Mouse (Mus musculus) hindbrain, embryonic 11.5 days (tissue): ENCODE results near the gene Fam168a. TPM values are rescaled to one million over a fixed set of nuclear protein-coding genes. Genes with fewer than 3 reads are reported as not detected.

Experiments
- ATAC-seq: fragments of 200-750 bp; cut with Nextera tagmentation; 2 replicates; pipeline ENCODE4 v1.8.0; 2017; ENCODE audit warnings: mild to moderate bottlenecking, moderate TSS enrichment, moderate library complexity; ENCODE audit not compliant: low FRiP score
- DNase-seq: peaks from one replicate; pipeline ENCODE4 v3.0.0-alpha.2; 2015; ENCODE audit warnings: low spot score
- H3K27ac ChIP-seq: fragments of 300-500 bp; sonication (generic); 2 replicates; pipeline ENCODE4 v1.5.1; 2014; ENCODE audit warnings: mild to moderate bottlenecking, low read depth, low read length
- H3K27me3 ChIP-seq: fragments of 300-500 bp; sonication (generic); 2 replicates; pipeline ENCODE4 v1.6.1; 2014; ENCODE audit warnings: mild to moderate bottlenecking, low read length, moderate library complexity, mixed read lengths; ENCODE audit not compliant: control insufficient read depth, insufficient read depth
- H3K36me3 ChIP-seq: fragments of 300-500 bp; sonication (generic); 2 replicates; pipeline ENCODE4 v1.6.1; 2014; ENCODE audit warnings: mild to moderate bottlenecking, low read length, moderate library complexity, mixed read lengths; ENCODE audit not compliant: control insufficient read depth, insufficient read depth
- H3K4me1 ChIP-seq: fragments of 300-500 bp; sonication (generic); replicated peaks from 2 replicates; pipeline ENCODE4 v1.6.1; 2014; ENCODE audit warnings: low read length, mixed read lengths; ENCODE audit not compliant: control insufficient read depth, insufficient read depth
- H3K4me2 ChIP-seq: fragments of 300-500 bp; sonication (generic); replicated peaks from 2 replicates; pipeline ENCODE4 v1.6.1; 2014; ENCODE audit warnings: mild to moderate bottlenecking, low read depth, low read length
- H3K4me3 ChIP-seq: fragments of 300-500 bp; sonication (generic); 2 replicates; pipeline ENCODE4 v1.5.1; 2014; ENCODE audit warnings: low read depth, low read length
- H3K9ac ChIP-seq: fragments of 300-500 bp; sonication (generic); 2 replicates; pipeline ENCODE4 v1.6.1; 2014; ENCODE audit warnings: low read depth, low read length
- H3K9me3 ChIP-seq: fragments of 300-500 bp; sonication (generic); 2 replicates; pipeline ENCODE4 v1.6.1; 2016; ENCODE audit warnings: low read length; ENCODE audit not compliant: control insufficient read depth
- WGBS: fragments of 180-500 bp; shearing (Covaris S2); extraction: QIAGEN DNeasy Blood & Tissue Kit; methylation state at CpG from one replicate; pipeline ENCODE4 v1.1.7; 2014; 5-methylcytosine and 5-hydroxymethylcytosine counted together
- polyA plus RNA-seq: library from polyadenylated mRNA; unstranded; fragments of >200 nt; fragmentation: Nextera tagmentation; extraction: Ambion mirVana; gene quantifications from 2 replicates; pipeline ENCODE4 v1.2.1, GENCODE M21; 2014

Fam168a gene
- polyA plus RNA-seq, 1 experiment from 2014 or later, result 48.4 TPM

GRCm38 (mm10) chr7:100854861-100855260 is 148.4 kb downstream of the Fam168a start:
- H3K9ac ChIP-seq, result no peak overlapping the region
- H3K36me3 ChIP-seq, result no peaks in the 10 kb centered on the region
- H3K27me3 ChIP-seq, result no peaks in the 10 kb centered on the region
- ATAC-seq (no peak), DNase-seq (no peak)
- no peaks in the 10 kb centered on the region for H3K9me3 ChIP-seq
- H3K4me3 ChIP-seq, result no peak overlapping the region
- H3K4me1 ChIP-seq, result no peaks in the 10 kb centered on the region
- no peak overlapping the region for H3K27ac ChIP-seq
- 76% methylated on average over 5 of the region's 5 CpGs for WGBS
- H3K4me2 ChIP-seq, result no peak overlapping the region

- WGBS, result 54% methylated on average over 4 of the region's 4 CpGs
- H3K9ac ChIP-seq, result no peak overlapping the region
- ATAC-seq (no peak), DNase-seq (no peak)
- no peak overlapping the region for H3K27ac ChIP-seq
- no peak overlapping the region for H3K4me2 ChIP-seq
- no peaks in the 10 kb centered on the region for H3K36me3 ChIP-seq
- H3K4me1 ChIP-seq, result no peaks in the 10 kb centered on the region
- no peak overlapping the region for H3K4me3 ChIP-seq
- no peaks in the 10 kb centered on the region for H3K27me3 ChIP-seq
- H3K9me3 ChIP-seq, result no peaks in the 10 kb centered on the region
These were observed 148.9 kb downstream of the Fam168a start for GRCm38 (mm10) chr7:100855300-100855699.

- Histone ChIP-seq H3K9ac (no peak overlapping the region), H3K4me2 (no peak overlapping the region), H3K27ac (no peak overlapping the region), H3K9me3 (no peaks in the 10 kb centered on the region), H3K36me3 (no peaks in the 10 kb centered on the region), H3K4me3 (no peak overlapping the region), H3K4me1 (no peaks in the 10 kb centered on the region), H3K27me3 (no peaks in the 10 kb centered on the region)
- ATAC-seq (no peak), DNase-seq (no peak)
- 82% methylated on average over 5 of the region's 5 CpGs for WGBS
These were observed 149.5 kb downstream of the Fam168a start for GRCm38 (mm10) chr7:100855795-100856573.

DNA sequence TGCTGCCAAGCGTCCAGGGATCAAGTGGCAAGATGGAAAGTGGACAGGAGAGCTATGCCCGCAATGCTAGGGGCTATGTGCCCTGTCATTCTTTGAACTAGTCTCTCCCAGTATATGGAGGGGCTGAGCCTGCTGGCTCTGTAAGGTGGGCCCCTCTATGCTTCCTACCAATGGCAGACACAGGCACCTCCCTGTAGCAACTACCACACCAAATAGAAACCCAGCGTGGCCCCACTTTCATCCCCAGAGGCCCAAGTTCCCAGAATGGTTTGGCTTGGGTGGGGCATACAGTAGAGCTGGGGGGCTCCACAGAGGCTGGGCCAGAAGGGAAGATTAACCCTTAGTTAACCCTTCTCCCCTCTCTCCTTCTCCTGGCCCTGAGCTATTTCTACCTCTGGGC is 154.0 kb downstream of the Fam168a start:
- 83% methylated on average over 3 of the region's 3 CpGs for WGBS

GRCm38 (mm10) chr7:100861209-100861608 is 154.8 kb downstream of the Fam168a start:
- Histone ChIP-seq H3K4me3 (no peak overlapping the region), H3K4me1 (0 out of 2 replicates have a peak, but pooled peaks cover 2% of the 10 kb centered on the region), H3K9me3 (no peaks in the 10 kb centered on the region), H3K27me3 (no peaks in the 10 kb centered on the region), H3K27ac (no peak overlapping the region), H3K36me3 (no peaks in the 10 kb centered on the region), H3K4me2 (no peak overlapping the region), H3K9ac (no peak overlapping the region)
- DNase-seq (no peak), ATAC-seq (no peak)
- 92% methylated on average over 5 of the region's 5 CpGs for WGBS

More for the DNA sequence above, 154.0 kb downstream of the Fam168a start:
- no peak overlapping the region for H3K4me2 ChIP-seq
- ATAC-seq (no peak), DNase-seq (no peak)
- no peaks in the 10 kb centered on the region for H3K27me3 ChIP-seq
- no peak overlapping the region for H3K27ac ChIP-seq
- no peaks in the 10 kb centered on the region for H3K36me3 ChIP-seq
- H3K4me1 ChIP-seq, result 0 out of 2 replicates have a peak, but pooled peaks cover 2% of the 10 kb centered on the region
- no peak overlapping the region for H3K9ac ChIP-seq
- no peaks in the 10 kb centered on the region for H3K9me3 ChIP-seq
- H3K4me3 ChIP-seq, result no peak overlapping the region

GRCm38 (mm10) chr7:100862353-100862752 is 155.9 kb downstream of the Fam168a start:
- Histone ChIP-seq H3K9ac (peak overlapping the region; percentile 71; the same call in 1 of the 2 replicates), H3K36me3 (no peaks in the 10 kb centered on the region), H3K4me3 (peak overlapping the region; percentile 61), H3K4me1 (0 out of 2 replicates have a peak, but pooled peaks cover 2% of the 10 kb centered on the region), H3K27ac (no peak overlapping the region), H3K9me3 (no peaks in the 10 kb centered on the region), H3K27me3 (no peaks in the 10 kb centered on the region), H3K4me2 (peak overlapping the region; percentile 72)
- DNase-seq (no peak), ATAC-seq (peak; percentile 6; the same call in 1 of the 2 replicates)
- 5% methylated on average over 4 of the region's 4 CpGs for WGBS

GRCm38 (mm10) chr7:100862828-100863638 is 156.6 kb downstream of the Fam168a start, which contains the start of gene Relt:
Gene Relt (minus strand): TSS chr7:100863446.
- ATAC-seq (peak; percentile 94), DNase-seq (peak; percentile 99)
- WGBS, result under 1% methylated on average over 91 of the region's 91 CpGs
- H3K4me3 ChIP-seq, result peak within 1 kb of the TSS; percentile 61
- H3K9ac ChIP-seq, result peak within 1 kb of the TSS; percentile 71
- no peaks in the 10 kb centered on the region for H3K9me3 ChIP-seq
- H3K4me2 ChIP-seq, result peak within 1 kb of the TSS; percentile 72
- H3K27ac ChIP-seq, result peak within 1 kb of the TSS; percentile 68
- no peaks in the 10 kb centered on the region for H3K36me3 ChIP-seq
- no peaks in the 10 kb centered on the region for H3K27me3 ChIP-seq
- H3K4me1 ChIP-seq, result 0 out of 2 replicates have a peak, but pooled peaks cover 2% of the 10 kb centered on the region

DNA sequence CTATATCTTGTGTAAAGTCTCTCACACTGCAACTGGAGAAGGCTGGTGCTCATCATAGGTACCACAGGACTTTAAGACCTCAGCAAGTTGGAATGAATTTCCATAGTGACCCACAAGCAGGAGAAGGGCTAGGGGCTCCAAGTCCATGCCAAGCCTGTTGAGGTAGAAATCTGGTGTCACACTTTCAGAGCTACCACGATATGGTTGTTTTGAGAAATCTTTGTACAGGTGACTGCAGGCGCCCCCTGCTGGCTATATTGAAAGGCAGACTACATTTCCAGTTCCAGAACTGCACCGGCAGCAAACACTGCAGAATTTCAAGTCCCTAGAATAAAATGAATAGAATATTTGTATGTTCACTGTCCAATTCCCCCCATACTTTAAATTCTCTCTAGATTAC is 160.2 kb downstream of the Fam168a start:
- H3K4me2 ChIP-seq, result no peak overlapping the region
- DNase-seq, result peak; percentile 82
- H3K36me3 ChIP-seq, result no peaks in the 10 kb centered on the region
- no peak overlapping the region for H3K9ac ChIP-seq
- ATAC-seq, result no peak
- H3K27ac ChIP-seq, result no peak overlapping the region
- 9% methylated on average over 3 of the region's 3 CpGs for WGBS
- H3K9me3 ChIP-seq, result no peaks in the 10 kb centered on the region
- 0 out of 2 replicates have a peak, but pooled peaks cover 2% of the 10 kb centered on the region for H3K4me1 ChIP-seq
- no peak overlapping the region for H3K4me3 ChIP-seq
- no peaks in the 10 kb centered on the region for H3K27me3 ChIP-seq
